Mouse (Mus musculus) G1E (cell line): Measurements from ENCODE around the gene Edil3.

Experiments
- CTCF ChIP-seq: IDR thresholded peaks from 2 replicates; pipeline ENCODE4 v1.5.1; 2012; ENCODE audit warnings: low read depth, low read length, inconsistent platforms, mixed read lengths
- GATA1 ChIP-seq: IDR thresholded peaks from 2 replicates; pipeline ENCODE4 v1.6.1; 2012; ENCODE audit warnings: borderline replicate concordance, low read length, inconsistent platforms, mixed read lengths
- GATA2 ChIP-seq: IDR thresholded peaks from 2 replicates; pipeline ENCODE4 v1.6.1; 2012; ENCODE audit warnings: low read depth, low read length, inconsistent platforms, borderline replicate concordance
- POLR2AphosphoS5 ChIP-seq: IDR thresholded peaks from 2 replicates; pipeline ENCODE4 v1.6.1; 2012; ENCODE audit warnings: low read depth, low read length, inconsistent platforms; ENCODE audit not compliant: insufficient replicate concordance
- TAL1 ChIP-seq: conservative IDR thresholded peaks from 2 replicates; pipeline ENCODE4 v1.6.1; 2012; ENCODE audit warnings: low read depth, low read length, inconsistent platforms, mixed read lengths

DNA sequence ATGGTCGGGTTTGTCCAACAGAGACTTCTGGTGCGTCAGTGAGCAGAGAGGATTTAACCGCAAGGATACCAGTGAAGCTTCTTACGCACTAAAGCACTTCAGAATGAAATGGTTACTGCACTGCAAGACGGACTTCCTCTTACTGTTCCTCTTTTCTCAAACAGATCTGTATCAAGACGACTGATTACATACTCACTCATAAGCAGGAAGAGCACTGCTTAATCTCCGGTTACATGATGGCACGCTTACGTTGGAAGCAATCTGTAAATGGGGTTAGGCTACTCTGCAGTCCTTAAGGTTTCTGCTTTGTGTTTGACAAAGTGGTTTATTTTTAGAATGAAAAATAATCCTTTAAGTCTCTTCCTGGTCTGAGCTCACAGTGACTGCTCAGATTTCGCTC lies 7.1 kb downstream of the Edil3 start:
- no peak for TF ChIP-seq CTCF
- no peak for TF ChIP-seq TAL1
- TF ChIP-seq GATA1 = no peak
- no peak for TF ChIP-seq GATA2
- no peak for TF ChIP-seq POLR2AphosphoS5
